Mouse (Mus musculus): ENCODE measurements around the gene B4galt5.

The B4galt5 gene

GRCm38 (mm10) chr2:167277026-167277425 lies 72.0 kb downstream of the B4galt5 start:
- no peak for DNase-seq (ENCODE audit: low read depth)

- no peak for DNase-seq (ENCODE audit: low read depth)
These were observed 73.1 kb downstream of the B4galt5 start for GRCm38 (mm10) chr2:167275856-167276255.

DNA sequence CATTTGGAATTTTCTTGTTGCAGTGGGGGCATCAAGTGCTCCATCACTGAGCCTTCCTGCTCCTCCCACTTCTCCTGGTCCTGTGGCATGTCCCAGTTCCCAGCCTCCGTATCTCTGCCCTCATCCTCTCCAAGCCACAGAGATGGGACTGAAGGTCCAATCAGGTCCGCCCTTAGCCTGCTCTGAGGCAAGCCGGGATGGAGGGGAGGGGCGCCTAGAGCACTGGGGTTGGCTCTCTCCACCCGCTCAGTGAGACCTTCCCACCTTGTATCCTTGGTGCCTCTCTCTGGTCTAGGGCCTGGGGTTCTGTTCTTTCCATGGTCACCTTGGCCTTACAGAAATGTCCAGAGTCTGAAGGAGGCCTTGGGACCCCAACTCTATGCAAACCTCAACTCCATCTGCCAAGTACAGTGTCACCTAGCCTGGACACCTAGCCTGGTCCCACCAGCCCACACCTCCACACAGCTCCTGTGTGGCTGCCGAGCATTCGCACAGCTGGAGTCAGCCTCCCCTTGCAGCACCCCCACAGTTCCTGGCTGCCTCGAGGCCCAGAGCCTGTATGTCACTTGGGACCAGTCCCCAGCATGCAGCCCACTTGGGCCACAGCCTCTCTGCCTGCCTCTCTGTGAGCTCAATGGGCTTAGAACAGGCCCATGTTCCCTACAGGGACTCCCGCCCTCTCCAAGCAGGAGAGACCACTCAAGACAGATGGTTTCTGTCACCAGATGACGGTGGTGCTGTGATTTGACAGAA lies 74.1 kb downstream of the B4galt5 start:
- DNase-seq (ENCODE audit: low read depth), result no peak

- DNase-seq (ENCODE audit: low read depth), result no peak
These were observed 75.7 kb downstream of the B4galt5 start for GRCm38 (mm10) chr2:167273206-167273740.

DNA sequence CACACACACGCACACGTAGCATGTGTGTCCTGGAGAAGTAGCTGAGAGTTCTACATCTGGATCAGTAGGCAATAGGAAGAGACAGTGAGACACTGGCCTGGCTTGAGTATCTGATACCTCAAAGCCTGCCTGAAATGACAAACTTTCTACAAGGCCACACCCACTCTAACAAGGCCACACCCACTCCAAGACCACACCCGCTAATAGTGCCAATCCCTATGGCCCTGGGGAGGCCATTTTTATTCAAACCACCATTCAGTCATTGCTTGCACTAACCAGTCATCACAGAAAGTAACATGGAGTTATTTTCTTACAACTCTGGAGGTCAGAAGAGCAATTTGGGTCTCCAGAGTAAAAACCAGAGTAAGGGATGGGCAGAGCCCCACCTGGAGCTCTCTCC lies 76.3 kb downstream of the B4galt5 start:
- no peak for DNase-seq (ENCODE audit: low read depth)

- no peak for DNase-seq (ENCODE audit: low read depth)
These were observed 77.9 kb downstream of the B4galt5 start for GRCm38 (mm10) chr2:167271121-167271521.

- no peak for DNase-seq (ENCODE audit: low read depth)
These were observed 78.5 kb downstream of the B4galt5 start for GRCm38 (mm10) chr2:167270496-167270895.

GRCm38 (mm10) chr2:167268721-167269120 lies 80.3 kb downstream of the B4galt5 start:
- DNase-seq (ENCODE audit: low read depth), result no peak

- no peak for DNase-seq (ENCODE audit: low read depth)
These were observed 80.6 kb downstream of the B4galt5 start for GRCm38 (mm10) chr2:167268411-167268690.

DNA sequence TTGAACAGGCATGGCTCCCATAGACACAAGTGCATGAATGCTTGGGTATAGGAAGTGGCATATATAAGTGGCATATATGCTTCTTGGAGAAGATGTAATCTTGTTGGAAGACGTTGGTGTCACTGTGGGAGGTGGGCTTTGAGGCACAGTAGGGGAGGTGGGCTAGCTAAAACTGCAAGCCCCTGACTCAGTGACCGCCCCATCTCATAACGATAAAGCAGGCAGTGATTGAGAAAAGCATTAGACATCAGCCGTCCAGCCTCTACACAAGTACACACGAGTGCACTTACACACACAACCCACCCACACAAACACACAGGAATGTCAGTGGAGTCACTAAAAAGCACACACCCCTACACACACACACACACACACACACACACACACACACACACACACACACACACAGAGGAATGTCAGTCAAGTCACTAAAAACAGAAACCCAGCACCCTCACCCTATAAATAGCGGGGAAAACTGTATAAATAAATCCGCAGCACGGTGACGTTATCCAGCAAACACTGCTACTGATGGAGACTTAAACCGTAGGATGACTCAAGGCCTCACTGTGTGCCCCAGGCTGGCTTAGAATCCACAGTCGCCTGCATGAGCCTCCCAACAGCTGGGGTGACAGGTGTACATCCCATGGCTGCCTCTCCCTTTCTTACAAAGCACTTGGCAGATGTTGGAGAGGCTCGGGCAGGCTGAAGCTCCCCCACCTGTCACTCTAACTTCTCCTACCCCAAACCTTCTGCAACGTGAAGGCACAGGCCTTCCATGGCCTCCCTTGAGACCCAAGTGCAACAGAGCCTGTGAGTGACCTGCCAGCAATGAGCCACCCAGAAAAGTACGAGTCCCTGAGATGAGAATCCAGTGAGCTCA lies 81.2 kb downstream of the B4galt5 start:
- DNase-seq (ENCODE audit: low read depth), result no peak

DNA sequence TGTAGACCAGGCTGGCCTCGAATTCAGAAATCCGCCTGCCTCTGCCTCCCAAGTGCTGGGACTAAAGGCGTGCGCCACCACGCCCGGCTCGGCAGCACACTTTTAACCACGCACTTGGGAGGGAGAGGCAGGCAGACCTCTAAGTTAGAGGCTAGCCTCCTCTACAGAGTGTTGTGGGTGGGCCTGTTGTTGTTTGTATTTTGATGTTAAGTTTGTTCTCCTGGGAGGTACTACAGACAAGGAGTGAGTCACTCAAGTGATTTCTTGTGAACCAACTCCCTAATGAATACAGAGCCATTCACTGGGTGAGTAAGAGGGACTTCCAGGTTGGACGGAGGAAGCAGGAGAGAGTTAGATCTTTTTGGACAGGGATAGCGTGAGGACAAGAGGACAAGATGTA lies 82.8 kb downstream of the B4galt5 start:
- DNase-seq (ENCODE audit: low read depth), result no peak

- DNase-seq (ENCODE audit: low read depth), result no peak
These were observed 83.2 kb downstream of the B4galt5 start for GRCm38 (mm10) chr2:167265806-167266205.

GRCm38 (mm10) chr2:167265021-167265420 lies 84.0 kb downstream of the B4galt5 start:
- no peak for DNase-seq (ENCODE audit: low read depth)

GRCm38 (mm10) chr2:167263931-167264330 lies 85.1 kb downstream of the B4galt5 start:
- no peak for DNase-seq (ENCODE audit: low read depth)

DNA sequence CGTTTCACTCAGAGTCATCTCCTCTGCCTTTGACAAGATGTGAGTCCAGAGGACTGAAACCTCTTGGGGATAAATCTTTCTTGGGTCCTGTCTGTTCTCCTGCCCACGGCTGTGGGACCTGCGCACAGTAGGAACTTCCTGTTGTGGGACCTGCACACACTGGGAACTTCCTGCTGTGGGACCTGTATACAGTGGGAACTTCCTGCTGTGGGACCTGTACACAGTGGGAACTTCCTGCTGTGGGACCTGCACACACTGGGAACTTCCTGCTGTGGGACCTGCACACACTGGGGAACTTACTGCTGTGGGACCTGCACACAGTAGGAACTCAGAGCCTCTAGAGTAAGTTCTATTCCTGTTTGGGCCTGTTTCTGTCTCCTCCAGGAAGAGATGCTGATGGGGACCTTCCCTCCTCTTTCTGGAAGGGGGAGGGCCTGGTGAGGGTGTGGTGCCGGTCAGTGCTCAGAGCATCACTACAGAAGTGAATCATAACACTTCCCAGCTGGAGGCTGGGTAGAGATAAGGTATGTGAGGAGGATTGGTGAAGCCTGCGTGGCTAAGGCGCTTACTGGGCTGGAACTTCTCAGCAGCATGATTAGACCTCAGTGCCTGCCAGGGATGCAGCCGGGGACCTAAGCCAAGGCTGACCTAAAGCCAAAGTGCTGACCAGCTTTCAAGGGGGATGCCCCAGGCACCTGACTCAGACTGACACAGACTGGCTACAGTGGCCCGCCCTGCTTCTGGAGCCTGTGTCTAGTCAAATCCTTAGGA lies 85.8 kb downstream of the B4galt5 start:
- DNase-seq (ENCODE audit: low read depth), result no peak

DNA sequence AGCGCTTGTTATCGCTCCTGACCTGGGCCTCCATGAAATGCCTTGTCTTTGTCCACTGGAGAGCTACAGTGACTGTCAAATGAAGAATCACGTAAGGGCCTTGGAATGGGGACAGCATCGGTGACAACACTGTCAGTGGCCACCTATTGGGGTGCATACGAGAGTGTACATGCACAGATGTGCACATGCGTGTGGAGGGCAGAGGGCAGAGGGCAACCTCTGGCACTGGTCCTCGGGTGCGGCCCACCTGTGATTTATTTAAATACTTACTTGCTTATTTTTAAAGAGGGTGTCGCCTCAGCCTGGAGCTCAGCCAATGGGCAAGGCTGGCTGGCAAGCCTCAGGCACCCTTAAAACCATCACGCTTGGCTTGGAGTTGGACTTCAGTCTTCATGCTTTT lies 86.5 kb downstream of the B4galt5 start:
- DNase-seq (ENCODE audit: low read depth), result no peak

DNA sequence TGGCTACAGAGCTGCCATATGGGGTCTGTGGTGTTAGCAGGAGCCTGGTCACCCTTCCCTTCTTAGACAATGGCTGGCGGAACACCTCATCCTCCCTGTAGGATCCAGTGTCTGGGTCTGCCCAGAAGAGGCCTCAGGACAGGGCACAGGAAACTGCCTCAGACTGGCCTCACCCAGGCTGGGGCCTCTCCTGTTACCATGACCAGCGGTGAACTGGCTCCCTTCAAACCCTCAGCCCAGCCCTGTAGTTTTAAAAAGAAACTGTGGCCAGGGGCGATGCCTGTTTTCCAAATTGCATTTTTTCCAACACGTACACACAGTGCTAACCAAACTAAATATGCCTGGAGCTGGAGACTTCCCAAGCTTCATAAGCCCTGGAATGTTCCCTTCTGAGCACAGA lies 87.9 kb downstream of the B4galt5 start:
- DNase-seq (ENCODE audit: low read depth), result no peak

DNA sequence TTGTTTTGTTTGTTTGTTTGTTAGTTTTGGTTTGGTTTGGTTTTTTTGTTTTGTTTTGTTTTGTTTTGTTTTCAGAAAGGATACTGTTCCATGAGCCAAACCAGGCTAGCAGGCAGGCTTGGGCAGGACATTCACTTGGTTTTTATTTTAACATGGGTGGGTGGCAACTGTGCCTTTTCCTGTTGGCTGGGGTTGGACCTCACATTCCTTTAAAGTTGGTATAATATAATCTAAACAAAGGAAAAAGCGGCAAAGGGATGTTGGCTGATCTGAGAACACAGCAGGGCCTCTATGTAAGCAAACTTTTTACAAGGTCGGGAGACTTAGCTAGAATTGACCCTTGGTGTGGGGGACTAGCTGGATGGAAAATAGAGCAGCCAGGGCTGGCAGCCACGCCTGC lies 91.2 kb downstream of the B4galt5 start:
- DNase-seq (ENCODE audit: low read depth), result no peak

DNA sequence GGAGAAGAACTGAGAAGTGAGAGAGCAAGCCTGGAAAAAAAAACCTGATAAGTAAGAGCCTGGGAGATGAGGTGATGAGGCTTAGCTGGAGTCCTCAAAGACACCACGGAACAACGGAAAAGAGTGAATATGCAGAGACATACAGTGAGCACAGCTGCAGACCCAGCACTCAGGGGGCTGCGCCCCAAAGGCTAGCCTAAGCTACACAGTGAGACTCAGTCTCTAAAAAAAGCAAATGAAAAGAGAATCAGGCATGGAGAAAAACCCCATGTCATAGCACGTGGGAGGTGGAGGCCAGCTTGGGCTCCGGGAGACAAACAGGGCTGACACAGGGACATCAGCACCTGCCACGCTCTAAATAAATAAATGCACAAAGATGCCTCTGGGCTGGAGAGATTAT lies 94.2 kb downstream of the B4galt5 start:
- DNase-seq (ENCODE audit: low read depth), result no peak

GRCm38 (mm10) chr2:167254185-167254584 lies 94.8 kb downstream of the B4galt5 start:
- DNase-seq (ENCODE audit: low read depth), result no peak

GRCm38 (mm10) chr2:167253476-167253875 lies 95.5 kb downstream of the B4galt5 start:
- no peak for DNase-seq (ENCODE audit: low read depth)

DNA sequence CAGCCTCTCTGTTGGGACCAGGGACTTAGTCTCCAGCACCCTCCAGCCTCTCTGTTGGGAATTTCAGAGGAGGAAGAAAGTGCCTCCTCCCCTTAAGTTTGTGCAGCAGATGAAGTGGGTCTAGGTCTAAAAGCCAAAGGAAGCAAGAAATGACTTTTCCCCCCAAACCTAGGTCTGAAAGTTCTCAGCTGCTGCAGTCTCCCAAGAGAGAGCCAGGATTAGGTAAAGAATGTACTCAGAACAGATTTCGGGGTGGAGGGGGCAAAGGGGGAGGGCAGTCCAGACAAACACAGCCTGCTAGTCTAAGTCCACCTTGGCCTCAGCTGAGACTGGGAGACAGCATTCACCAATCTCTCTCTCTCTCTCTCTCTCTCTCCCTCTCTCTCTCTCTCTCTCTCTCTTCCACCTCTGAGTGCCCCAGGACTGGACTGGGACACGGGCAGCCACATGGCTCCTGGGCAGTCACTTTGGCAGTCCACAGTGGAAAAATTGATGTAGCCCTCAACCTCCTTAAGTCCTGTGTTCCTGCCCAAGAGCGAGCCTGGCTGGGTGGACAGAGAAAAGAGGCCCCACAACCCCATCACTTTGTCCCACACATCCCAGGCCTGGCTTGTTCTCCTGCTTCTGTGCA lies 96.8 kb downstream of the B4galt5 start:
- DNase-seq (ENCODE audit: low read depth), result no peak
